Mouse (Mus musculus) gastrocnemius, postnatal 36 days (tissue): ENCODE measurements around the gene P4ha2. TPM values are rescaled to one million over a fixed set of nuclear protein-coding genes. Genes with fewer than 3 reads are reported as not detected.

Source experiments
- DNase-seq, 2 experiments: peaks; one replicate each; pipeline ENCODE4 v3.0.0; 2022
- intact Hi-C: fragments of 180-260 bp; cut with DNase I; formaldehyde crosslinking; loops from one replicate; pipeline ENCODE4 v1.15.1; 2025
- long read RNA-seq, 2 experiments: library from polyadenylated mRNA; stranded (forward); transcript quantifications; one replicate each; pipeline ENCODE4 v2.0.0; 2021
- total RNA-seq, 2 experiments: library from RNA; stranded (reverse); gene quantifications; 2 replicates each; pipeline ENCODE4 v1.2.3; 2021

P4ha2 gene
- total RNA-seq: 10 to 100 TPM; 23.3 to 31.7 TPM
- long read RNA-seq, experiment 1, transcript P4ha2-202 (16 exons, 2,263 nt): minor isoform, 11 of 43 reads
- long read RNA-seq, experiment 1, transcript P4ha2-201 (16 exons, 2,230 nt): major isoform, 13 of 43 reads
- long read RNA-seq, experiment 1, partial matches to known transcripts: 15 of 43 reads
- long read RNA-seq, experiment 1, other reads (novel, unspliced or antisense): 4 of 43 reads
- long read RNA-seq, experiment 2, transcript P4ha2-201 (16 exons, 2,230 nt): major isoform, 24 of 62 reads
- long read RNA-seq, experiment 2, transcript P4ha2-202 (16 exons, 2,263 nt): minor isoform, 11 of 62 reads
- long read RNA-seq, experiment 2, partial matches to known transcripts: 22 of 62 reads
- long read RNA-seq, experiment 2, other reads (novel, unspliced or antisense): 5 of 62 reads

DNA sequence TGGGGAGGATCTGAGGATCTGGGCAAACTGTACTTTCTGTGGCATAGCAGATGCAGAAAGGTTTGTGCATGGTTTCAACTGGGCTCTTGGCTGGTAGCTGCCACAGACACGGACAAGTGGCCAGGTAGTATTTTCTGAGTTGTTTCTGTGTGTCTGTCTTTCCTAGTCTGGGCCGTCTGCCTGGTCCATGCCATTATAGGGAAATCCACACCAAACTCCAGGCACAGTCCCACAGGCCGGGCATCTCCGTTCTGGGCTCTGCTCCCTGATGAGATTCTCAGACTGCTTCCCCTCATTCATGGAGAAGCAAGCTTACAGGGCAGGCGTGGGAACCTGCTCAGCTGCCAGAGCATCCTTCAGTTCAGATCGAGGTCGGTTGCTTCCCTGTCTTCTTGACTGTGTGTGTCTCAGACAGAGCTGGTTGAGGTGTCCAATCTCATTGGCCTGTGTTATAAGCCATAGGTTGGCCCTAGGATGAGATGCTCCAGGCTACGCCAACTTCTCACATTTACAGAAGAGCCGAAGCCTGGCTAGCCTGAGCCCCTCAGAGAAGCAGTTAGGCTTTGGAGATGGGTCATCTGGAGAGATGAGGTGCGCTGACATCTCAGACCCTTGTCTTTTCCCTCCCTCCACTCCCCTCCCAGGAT, at the start of gene P4ha2:
P4ha2 (plus strand) TSS at position 51 of the 647 bp plus-strand sequence.
- intact Hi-C loops: no loop called here
- no peak for DNase-seq

DNA sequence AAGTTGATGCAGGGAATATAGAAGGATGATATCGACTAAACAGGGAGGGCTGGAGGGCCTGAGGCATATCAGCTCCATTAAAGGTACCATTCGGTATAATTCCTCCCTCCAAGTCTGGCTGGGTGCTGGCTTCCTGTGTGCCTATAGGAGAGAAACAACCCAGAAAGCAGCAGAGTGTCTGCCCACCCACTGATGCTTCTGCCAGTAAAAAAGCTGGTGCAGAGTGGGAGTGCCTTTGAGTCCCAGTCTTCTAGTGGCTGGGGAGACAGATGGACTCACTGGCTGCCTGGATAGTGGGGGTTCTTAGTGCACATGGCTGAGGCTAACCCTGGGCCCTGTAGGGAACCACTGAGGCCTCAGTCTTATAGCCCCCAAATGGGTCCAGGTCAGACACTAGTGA, 49.7 kb upstream of the P4ha2 start:
- DNase-seq: no peak
- intact Hi-C loops: loop anchor here (5.0 kb wide), 2 partner anchors 37 to 118 kb away; no protein-coding TSS in a partner anchor

DNA sequence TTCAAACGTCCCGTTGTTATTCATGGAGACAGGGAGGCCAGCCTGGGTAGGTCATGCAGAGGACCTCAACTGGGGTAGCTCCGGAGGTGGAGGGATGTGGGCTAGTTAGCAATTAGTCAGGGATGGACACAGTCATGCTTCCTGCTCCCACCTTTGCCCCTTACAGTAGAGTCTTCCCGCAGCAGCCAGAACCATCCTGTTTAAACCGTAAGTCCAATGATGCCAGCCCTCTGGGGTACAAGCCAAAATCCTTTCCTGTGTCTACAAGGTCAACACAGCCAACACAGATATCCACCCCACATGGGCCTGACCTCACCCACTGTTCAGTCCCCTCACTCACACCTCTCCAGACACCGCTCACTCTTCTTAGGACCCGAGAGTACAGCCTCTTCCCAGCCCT, 48.7 kb upstream of the P4ha2 start:
- DNase-seq: no peak
- intact Hi-C loops: loop anchor here (5.0 kb wide), 2 partner anchors 36 to 119 kb away; no protein-coding TSS in a partner anchor

DNA sequence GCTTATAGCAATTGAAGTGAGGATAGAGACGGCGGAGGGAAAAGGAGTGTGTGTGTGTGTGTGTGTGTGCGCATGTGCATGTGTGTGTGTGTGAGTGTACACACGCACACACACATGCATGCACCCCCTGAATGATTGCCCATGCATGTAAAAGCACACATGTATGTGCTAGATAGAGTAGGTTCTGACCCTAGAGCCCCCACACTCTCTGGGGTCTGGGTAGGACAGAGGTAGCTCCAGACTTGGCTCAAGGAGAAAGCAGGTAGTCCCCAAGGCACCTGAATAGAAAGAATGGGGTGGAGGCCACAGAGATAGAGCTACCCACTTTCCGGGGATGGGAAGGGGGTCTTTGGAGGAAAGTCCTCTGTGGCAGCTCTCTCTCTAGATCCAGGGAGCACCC, 47.8 kb upstream of the P4ha2 start:
- intact Hi-C loops: loop anchor here (5.0 kb wide), 2 partner anchors 35 to 120 kb away; no protein-coding TSS in a partner anchor
- DNase-seq: no peak

DNA sequence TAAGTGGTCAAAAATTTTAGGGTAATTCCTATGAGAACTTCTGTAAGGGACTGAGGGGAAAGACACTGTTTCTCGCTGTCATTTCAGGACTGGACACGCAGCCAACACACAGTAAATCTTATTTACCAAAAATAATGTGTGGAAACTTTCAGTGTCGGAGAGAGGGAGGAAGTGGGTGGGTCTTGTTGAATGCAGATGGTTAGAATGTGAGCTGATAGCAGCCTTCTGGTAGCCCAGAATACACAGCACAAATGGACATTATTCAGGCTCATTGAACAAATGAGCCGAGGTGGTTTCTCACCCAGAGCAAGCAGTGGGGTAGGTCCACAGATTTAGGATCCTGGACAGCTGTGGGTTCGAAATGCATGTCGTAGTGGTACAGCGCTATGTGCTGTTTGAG, 46.8 kb upstream of the P4ha2 start:
- intact Hi-C loops: loop anchor here (5.0 kb wide), 2 partner anchors 34 to 121 kb away; no protein-coding TSS in a partner anchor
- DNase-seq: no peak

DNA sequence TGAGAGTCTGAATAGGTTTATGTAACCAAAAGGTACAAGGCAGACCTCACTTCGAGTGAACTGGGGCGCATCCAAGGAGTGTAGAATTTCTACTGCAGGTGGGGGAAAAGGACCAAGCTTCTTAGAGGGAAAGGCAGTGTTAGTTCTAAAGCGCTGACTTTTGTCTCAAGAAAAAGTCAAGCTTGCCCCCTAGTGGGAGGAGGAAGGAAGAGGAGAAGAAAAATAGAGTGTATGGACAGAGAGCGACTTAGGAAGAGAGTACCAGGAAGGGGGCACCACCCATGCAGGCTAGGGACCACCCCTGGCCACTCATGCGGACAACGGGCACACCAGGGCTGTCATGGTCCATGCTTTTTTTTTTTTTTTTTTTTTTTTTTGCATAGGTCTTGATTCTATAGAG, 45.6 kb upstream of the P4ha2 start:
- intact Hi-C loops: loop anchor here (1.0 to 5.0 kb wide), 3 partner anchors 33 to 122 kb away; no protein-coding TSS in a partner anchor
- DNase-seq: no peak

DNA sequence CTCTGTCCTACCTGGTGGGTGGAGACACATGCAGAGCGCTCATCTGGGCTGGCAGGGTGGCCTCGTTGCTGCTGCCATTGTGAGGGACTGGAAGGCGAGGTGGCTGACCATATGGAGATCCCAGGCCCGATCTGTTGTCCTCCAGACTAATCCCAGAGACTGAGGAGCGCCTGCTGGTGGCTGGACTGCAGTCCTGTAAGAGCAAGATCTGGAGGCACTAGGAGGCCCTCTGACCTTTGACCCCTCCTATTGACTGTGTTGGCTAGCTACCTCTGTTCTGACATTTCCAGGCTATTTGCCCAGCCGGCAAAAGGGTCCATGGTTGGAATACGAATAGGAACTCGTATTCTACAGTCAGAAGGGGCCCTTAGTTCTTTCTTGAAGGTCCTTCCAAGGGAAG, 43.8 kb upstream of the P4ha2 start:
- no peak for DNase-seq
- intact Hi-C loops: no loop called here

DNA sequence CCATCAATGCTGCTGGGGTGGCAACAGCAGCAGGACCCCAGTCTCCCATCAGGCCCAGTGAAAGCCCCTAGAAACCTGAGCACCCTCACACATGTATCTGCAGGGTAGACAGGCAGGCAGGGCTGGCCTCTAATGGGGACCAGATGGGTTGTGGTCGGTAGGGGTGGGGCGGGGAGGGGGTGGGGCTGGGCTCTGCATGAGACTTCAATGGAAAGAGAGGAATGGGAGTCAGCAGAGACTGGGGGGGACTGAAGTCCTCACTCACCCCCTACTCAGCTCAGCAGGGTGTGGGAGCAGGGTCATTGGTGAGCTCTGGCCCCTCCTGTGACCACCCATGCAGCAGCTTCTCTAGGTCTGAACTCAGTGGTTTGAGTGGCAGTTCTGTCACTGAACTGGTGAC, 42.5 kb upstream of the P4ha2 start:
- DNase-seq: no peak
- intact Hi-C loops: no loop called here

DNA sequence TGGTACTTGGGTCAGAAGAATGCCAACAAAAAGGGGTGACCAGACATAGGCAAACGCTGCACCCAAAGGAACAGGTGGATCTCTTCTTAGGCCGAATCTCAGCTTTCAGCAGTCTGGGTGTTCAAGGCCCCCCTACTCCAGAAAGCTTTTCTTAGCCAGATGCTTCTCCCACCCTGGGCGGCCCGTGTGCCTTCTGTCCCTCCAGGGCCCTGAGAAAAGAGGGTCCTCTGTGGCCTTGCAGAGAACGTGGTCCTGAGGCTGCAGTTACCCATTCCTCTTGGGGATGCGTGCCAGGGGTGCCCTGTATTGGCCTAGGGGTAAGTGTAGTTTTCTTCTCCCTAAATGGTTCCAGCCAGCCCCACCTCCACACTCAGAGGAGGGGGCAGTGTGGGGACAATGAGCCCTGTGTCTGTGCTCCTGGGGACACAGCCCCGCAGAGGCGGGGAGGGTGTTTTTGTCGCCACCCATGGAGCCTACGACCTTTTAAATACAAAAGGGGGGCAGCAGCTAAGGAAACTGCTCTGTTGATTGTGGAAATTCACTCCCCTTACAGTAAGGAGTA, 41.8 kb upstream of the P4ha2 start:
- intact Hi-C loops: no loop called here
- DNase-seq: no peak

DNA sequence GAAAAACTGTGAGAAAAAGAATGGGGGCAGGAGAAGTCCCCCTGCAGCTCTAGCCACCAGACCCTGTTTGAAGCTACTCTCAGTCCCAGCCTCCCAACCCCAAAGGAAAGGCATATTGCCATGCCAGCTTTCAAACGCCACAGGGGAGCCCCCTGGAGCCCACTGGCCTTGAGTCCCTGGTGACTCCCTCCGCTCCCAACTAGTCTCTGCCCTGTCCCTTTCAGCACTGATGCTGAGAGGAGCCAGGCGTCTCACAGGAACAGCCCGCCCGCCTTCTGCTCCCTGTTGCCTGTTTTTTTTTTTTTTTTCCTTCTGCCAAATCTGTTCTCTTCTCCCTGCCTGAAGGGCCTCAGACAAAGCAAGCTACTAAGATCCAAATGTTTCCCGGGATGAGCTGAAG, 41.3 kb upstream of the P4ha2 start:
- intact Hi-C loops: no loop called here
- DNase-seq: no peak

DNA sequence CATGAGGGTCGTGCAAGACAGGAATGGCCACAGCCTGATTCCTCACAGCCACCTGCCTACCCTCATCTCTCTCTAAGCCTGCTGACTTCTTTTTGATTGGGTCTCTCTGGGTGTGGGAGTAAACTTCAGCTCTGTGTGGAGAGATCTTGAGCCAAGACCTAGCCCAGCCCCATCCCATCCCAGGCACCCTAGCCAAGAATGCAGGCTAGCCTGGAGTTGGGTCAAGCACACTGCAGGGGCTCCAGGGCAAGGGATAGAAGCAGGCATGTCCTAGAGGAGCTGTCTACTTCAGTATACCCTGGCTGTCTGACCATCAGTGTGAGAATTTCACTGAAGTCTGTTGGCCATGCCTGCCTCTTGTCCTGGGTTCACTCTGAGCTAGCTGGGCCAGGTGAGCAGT, 40.4 kb upstream of the P4ha2 start:
- intact Hi-C loops: no loop called here

DNA sequence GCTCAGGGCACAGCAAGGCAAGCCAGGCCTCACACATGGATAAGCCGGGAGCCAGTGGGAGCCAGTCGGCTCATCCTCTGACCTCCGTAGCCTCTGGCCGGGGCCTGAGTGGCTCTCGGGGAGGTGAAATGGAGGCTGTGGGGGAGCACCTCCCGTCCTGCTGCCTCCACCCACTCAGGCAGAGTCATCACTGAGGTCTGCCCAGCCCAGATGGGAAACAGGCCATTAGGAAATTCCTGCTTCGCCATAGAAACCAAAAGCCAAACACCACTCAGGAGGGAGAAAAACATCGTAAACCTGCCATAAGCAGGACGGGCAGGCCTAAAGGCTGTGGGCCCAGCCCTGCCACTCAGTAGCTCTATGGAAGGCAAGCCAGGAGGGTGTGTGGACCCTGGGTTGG, 39.6 kb upstream of the P4ha2 start:
- DNase-seq: peak; percentile 57 to 65
- intact Hi-C loops: no loop called here

More for the DNA sequence above, 40.4 kb upstream of the P4ha2 start:
- no peak for DNase-seq

DNA sequence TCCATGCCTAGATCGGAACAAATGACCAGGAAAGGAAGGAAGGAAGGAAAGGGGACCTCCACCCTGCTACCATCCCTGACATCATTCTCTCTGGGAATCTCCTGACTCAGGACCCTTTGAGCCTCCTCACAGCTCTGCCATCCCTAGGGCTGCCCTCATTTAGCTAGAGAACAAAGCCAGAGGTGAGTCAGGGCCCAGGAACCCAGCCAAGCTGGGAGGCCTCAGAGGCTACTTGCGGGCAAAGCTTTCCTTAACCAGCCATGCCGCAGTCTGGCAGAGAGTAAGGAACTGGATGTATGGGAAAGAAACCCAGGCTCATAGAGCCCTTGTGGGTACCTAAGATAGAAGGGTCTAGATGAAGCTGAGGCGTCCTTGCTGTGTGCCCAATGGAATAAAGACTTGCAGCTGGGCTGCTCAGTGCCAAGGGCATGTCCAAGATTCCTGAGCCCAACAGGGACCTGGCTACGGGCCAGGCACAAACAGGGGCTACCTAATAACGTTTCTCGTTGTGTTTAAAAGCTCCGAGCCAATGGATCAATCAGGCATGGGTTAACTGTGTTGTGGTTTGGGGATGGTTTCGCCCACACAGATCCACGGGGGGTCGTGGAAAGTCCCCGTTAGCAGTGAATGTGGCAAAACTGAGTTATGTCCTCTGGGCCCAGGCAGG, 37.7 kb upstream of the P4ha2 start:
- intact Hi-C loops: no loop called here
- no peak for DNase-seq

DNA sequence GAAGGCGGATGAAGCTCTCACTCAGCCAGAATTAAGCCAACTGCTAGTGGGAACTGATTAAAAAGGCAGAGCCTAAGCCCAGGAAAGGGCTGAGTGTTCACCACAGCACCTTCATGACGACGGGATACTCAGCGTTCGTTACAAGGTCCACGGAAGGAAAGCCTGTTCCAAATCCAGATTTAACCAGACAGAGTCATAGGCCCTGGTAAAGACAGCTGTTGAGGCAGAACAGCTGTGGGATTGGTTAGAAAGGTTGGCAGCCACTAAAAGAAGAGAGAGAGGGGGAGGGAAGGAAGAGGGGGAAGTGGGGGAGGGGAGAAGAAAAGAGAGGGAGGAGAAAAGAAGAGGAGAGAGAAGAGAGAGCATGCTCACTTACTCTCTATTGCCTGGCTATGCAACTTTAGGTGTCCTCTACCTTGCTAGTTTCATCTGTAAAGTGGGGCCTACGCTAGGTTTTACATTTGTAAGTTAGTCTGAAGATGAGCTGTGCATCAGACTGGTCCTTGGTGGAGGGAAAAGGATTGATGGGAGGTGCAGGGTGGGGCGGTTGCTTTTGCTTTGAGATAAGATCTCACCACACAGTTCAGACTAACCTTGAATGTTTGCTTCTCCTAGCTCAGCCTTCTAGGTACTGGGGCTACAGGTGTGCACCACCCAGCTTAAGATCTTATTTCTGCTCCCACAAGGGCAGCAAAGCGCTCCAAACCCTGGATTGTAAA, 37.0 kb upstream of the P4ha2 start:
- intact Hi-C loops: no loop called here
- DNase-seq: no peak

DNA sequence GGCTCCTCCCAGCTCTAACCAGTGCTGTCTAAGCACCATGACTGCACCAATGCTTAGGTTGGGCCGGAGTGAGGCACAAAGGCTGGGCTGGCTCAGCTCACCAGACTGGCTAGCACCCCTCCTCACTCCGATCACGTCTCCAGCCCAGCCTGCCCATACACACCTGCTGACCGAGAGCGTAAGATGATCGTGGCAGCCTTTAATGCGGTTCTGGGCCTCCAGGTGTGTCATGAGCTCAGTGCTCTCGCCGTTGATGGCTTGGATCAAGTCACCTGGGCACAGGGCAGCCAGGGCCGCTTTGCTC, 36.5 kb upstream of the P4ha2 start:
- intact Hi-C loops: no loop called here
- no peak for DNase-seq

DNA sequence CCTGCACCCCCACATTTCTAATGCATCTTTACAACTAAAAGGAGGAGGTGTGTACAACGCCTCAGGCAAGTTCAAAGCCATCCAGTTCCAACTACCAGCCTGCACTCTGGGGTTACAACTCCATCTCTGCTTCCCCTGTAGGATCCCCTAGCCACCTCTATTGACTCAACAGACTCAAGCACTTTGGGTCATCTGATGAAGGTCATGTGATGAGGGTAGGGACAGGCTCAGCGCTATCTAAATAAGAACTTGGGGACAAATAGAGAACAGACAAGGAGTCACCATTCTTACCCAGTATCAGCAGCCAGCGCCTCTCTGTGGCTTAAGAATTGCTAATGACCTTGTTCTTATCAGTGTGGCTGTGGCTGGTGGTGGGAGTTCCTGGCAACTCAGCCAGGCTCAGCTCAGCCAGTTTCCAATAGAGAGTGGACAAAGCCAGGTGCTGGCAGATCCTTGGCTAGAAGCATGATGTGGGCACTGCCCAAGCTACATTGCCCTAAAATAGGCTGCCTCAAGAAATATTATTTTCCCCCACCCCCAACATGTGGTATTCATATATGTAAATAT, 35.4 kb upstream of the P4ha2 start:
- no peak for DNase-seq
- intact Hi-C loops: no loop called here

DNA sequence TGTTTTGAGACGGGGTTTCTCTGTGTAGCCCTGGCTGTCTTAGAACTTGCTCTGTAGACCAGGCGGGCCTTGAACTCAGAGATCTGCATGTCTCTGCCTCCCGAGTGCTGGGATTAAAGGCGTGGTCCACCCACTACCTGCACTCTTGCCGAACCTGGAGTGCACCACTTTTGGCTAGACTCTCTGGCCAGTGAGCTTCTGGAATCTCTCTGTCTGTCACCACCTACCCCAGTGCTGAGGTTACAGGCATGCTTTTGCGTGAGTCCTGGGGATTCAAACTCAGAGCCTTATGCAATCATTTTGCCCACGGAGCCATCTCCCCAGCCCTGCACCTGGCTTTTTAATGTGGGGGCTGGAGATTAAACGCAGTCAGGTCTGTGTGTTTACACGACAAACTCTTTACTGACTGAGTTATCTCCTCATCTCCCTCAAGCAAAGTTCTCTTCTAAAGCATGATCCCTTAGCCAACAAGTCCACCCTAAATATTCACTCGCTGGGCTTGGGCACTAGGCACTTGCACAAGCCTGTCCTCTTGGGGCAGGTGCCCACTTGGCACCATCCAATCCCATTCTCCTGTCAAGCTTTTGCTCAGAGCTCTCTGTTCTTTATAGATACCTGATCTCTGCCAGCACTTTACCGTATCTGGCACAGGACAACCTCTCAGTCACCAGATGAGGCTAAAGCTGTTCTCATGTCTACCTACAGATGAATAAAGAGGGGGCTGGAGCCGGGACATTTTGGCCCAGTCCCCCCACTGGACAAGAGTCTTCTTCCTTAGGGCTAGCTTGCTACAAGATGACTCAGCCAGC, 34.6 kb upstream of the P4ha2 start:
- no peak for DNase-seq
- intact Hi-C loops: no loop called here

DNA sequence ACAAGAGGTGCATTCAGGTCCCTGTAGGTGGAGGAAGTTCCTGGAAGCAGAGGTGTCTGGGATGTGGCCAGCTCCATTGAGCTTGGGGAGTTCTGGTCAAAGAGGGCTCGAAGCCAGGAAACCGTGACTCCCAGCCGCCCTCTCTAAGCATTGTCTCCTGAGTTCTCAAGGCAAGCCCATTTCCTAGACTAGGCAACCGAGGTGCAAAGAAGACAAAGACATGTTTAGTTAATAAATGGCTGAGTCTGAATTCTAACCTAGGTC, 34.0 kb upstream of the P4ha2 start:
- DNase-seq: no peak
- intact Hi-C loops: no loop called here

DNA sequence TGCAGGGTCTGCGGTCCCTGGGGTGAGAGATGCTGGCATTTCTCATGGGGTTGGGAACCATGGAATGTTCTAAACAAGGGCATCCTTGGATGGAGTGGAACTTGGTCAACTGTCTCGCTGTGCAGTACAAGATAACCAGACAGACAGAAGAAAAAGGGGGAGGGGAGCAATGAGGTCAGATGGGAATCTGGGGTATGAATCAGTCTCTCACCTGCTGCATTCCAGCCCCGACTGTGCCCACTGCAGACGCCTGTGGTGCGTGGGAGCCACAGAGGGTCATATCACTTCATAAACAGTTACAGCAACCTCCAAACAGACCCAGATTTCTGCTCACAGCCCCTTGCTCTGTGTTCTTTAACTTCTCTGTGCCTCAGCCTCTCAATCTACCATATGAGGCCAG, 33.5 kb upstream of the P4ha2 start:
- DNase-seq: no peak
- intact Hi-C loops: no loop called here
